Mouse (Mus musculus): ENCODE results near the gene Shcbp1.
"Not testable (repeated sequence)": the region's sequence is repeated elsewhere in the genome, so short reads cannot be mapped to it uniquely, and the experiment has no call there.

Shcbp1 gene

GRCm38 (mm10) chr8:4779254-4780055, at the start of gene Shcbp1:
Gene Shcbp1 (minus strand): TSS chr8:4779567.
- no peaks in the 10 kb centered on the region for H3K36me3 ChIP-seq (ENCODE audit: control insufficient read depth, insufficient read depth, low read length, poor library complexity, severe bottlenecking)
- peak; percentile 96 for DNase-seq (ENCODE audit: low read depth, low spot score)
- H3K27me3 ChIP-seq (ENCODE audit: control insufficient read depth, insufficient read depth, low read length, poor library complexity, severe bottlenecking): no peaks in the 10 kb centered on the region

- DNase-seq (ENCODE audit: low read depth, low spot score): no peak
- Histone ChIP-seq H3K27me3 (ENCODE audit: control insufficient read depth, insufficient read depth, low read length, poor library complexity, severe bottlenecking) (no peaks in the 10 kb centered on the region), H3K36me3 (ENCODE audit: control insufficient read depth, insufficient read depth, low read length, poor library complexity, severe bottlenecking) (no peaks in the 10 kb centered on the region)
These were observed 29.5 kb upstream of the Shcbp1 start for GRCm38 (mm10) chr8:4808831-4809230.

GRCm38 (mm10) chr8:4800524-4801122, 21.3 kb upstream of the Shcbp1 start:
- peak; percentile 40 for DNase-seq (ENCODE audit: low read depth, low spot score)
- no peaks in the 10 kb centered on the region for H3K27me3 ChIP-seq (ENCODE audit: control insufficient read depth, insufficient read depth, low read length, poor library complexity, severe bottlenecking)

GRCm38 (mm10) chr8:4778266-4778665, 1.1 kb downstream of the Shcbp1 start:
- DNase-seq (ENCODE audit: low read depth, low spot score): no peak
- Histone ChIP-seq H3K27me3 (ENCODE audit: control insufficient read depth, insufficient read depth, low read length, poor library complexity, severe bottlenecking) (no peaks in the 10 kb centered on the region), H3K36me3 (ENCODE audit: control insufficient read depth, insufficient read depth, low read length, poor library complexity, severe bottlenecking) (no peaks in the 10 kb centered on the region)

More at GRCm38 (mm10) chr8:4800524-4801122, 21.3 kb upstream of the Shcbp1 start:
- H3K36me3 ChIP-seq (ENCODE audit: control insufficient read depth, insufficient read depth, low read length, poor library complexity, severe bottlenecking): no peaks in the 10 kb centered on the region

DNA sequence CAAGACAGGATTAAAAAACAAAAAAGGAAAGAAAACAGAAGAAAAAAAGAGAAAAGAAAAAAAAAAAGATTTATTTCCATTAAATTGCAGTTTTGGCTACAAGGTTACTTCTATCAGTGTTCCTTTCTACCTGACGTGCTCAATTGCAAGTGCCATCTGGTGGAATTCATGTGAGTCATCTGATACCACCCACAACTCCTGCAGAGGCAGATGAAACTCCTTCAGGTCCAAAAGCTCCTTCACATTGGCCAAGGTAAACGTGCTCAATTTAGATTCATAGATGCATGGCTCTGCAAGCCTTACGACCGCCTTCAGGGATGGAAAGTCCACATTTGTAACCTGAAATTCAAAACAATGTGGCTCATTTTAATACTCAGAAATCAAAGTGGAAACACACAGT, 14.6 kb downstream of the Shcbp1 start:
- Histone ChIP-seq H3K27me3 (ENCODE audit: control insufficient read depth, insufficient read depth, low read length, poor library complexity, severe bottlenecking) (no peaks in the 10 kb centered on the region), H3K36me3 (ENCODE audit: control insufficient read depth, insufficient read depth, low read length, poor library complexity, severe bottlenecking) (no peaks in the 10 kb centered on the region)
- no peak for DNase-seq (ENCODE audit: low read depth, low spot score)

DNA sequence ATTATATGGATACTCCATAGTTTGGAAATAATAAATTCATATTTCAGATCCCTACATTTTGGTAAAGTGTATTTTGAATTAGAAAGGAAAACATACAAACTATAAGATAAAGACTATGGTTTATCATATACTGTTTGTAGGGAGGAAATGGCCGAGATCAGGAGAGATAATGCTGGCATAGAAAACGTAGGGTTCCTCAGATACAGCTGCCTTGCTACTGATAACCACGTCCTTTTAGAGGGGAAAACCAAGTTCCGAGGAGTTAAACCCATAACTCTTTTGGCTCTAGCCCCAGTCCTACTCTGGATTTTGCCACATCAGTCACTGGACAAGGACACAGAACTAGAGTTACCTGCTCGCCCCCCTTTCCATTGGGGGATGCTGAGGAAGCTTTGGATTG, 26.3 kb downstream of the Shcbp1 start:
- H3K36me3 ChIP-seq (ENCODE audit: control insufficient read depth, insufficient read depth, low read length, poor library complexity, severe bottlenecking): no peaks in the 10 kb centered on the region
- no peak for DNase-seq (ENCODE audit: low read depth, low spot score)
- no peaks in the 10 kb centered on the region for H3K27me3 ChIP-seq (ENCODE audit: control insufficient read depth, insufficient read depth, low read length, poor library complexity, severe bottlenecking)

DNA sequence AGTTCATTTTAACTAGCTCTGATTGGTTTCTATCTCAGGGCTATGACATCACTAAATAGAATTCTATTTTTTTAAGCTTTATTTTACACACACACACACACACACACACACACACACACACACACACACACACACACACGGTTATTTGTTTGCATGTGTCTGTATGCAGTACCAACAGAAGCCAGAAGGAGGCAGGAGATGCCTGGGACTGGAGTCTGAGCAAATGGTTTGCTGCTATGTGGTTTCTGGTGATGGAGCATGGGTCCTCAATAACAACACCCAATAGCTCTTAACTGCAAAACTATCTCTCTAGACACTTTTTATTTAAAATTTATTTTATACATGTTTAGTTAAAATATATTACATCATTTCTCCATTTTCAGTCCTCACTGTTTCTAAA, 48.4 kb downstream of the Shcbp1 start:
- DNase-seq (ENCODE audit: low read depth, low spot score): peak; percentile 36
- Histone ChIP-seq H3K27me3 (ENCODE audit: control insufficient read depth, insufficient read depth, low read length, poor library complexity, severe bottlenecking) (no peaks in the 10 kb centered on the region), H3K36me3 (ENCODE audit: control insufficient read depth, insufficient read depth, low read length, poor library complexity, severe bottlenecking) (no peaks in the 10 kb centered on the region)

DNA sequence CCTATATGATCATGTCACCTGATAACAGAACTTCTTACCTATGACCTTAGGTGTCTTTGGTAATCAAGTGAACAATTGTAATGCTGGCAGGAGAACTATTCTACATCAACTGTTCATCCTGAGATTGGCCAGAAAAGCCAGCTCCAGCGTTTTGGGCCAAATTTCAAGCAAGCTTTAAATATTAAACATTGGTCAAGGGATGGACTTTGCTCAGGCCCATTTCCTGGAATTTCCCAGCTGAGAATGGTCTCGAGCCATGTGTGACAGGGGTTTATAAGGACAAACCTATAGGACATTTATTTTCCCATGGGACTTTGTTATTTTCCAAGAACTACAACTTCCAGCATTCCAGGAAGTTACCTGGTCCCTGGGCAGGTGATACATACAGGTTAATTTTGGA, 63.8 kb downstream of the Shcbp1 start:
- H3K36me3 ChIP-seq (ENCODE audit: control insufficient read depth, insufficient read depth, low read length, poor library complexity, severe bottlenecking): no peaks in the 10 kb centered on the region
- no peak for DNase-seq (ENCODE audit: low read depth, low spot score)
- no peaks in the 10 kb centered on the region for H3K27me3 ChIP-seq (ENCODE audit: control insufficient read depth, insufficient read depth, low read length, poor library complexity, severe bottlenecking)

- not testable (repeated sequence) for DNase-seq (ENCODE audit: low read depth, low spot score); H3K36me3 ChIP-seq (ENCODE audit: control insufficient read depth, insufficient read depth, low read length, poor library complexity, severe bottlenecking); H3K27me3 ChIP-seq (ENCODE audit: control insufficient read depth, insufficient read depth, low read length, poor library complexity, severe bottlenecking)
These were observed 71.0 kb downstream of the Shcbp1 start for GRCm38 (mm10) chr8:4708346-4708745.

DNA sequence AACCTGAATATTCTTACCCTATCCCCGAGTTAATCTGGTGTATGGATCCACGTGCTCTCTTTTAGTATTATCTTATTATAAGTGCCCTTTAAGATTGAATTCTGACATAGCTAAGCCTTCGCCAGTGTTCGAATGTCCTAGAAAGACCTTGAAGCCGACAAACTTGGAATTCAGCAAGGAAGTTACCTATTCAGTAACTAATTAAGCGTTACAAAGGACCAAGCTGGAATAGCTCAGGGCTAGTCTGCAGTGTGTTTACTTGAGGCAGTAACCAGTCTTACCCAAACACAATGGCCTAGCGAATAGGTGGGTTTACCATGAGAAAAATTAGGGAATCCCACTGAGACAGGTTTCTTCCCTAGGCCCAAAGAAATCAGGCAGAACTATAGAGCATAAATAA, 71.5 kb downstream of the Shcbp1 start:
- DNase-seq (ENCODE audit: low read depth, low spot score); H3K36me3 ChIP-seq (ENCODE audit: control insufficient read depth, insufficient read depth, low read length, poor library complexity, severe bottlenecking); H3K27me3 ChIP-seq (ENCODE audit: control insufficient read depth, insufficient read depth, low read length, poor library complexity, severe bottlenecking): not testable (repeated sequence)

- no peak for DNase-seq (ENCODE audit: low read depth, low spot score)
- Histone ChIP-seq H3K36me3 (ENCODE audit: control insufficient read depth, insufficient read depth, low read length, poor library complexity, severe bottlenecking) (no peaks in the 10 kb centered on the region), H3K27me3 (ENCODE audit: control insufficient read depth, insufficient read depth, low read length, poor library complexity, severe bottlenecking) (no peaks in the 10 kb centered on the region)
These were observed 87.7 kb downstream of the Shcbp1 start for GRCm38 (mm10) chr8:4691634-4692033.
